Mouse (Mus musculus) olfactory bulb, adult 2 months (tissue): ENCODE data around the gene Arhgap23. TPM values are rescaled to one million over a fixed set of nuclear protein-coding genes. Genes with fewer than 3 reads are reported as not detected.

Experiments
- H3K27ac ChIP-seq: fragments of 200-500 bp; 2 replicates; pipeline ENCODE4 v1.5.1; 2012; ENCODE audit warnings: low read depth, low read length; ENCODE audit not compliant: insufficient read depth
- H3K4me1 ChIP-seq: fragments of 200-500 bp; 2 replicates; pipeline ENCODE4 v1.6.1; 2012; ENCODE audit warnings: low read length; ENCODE audit not compliant: control insufficient read depth, insufficient read depth
- H3K4me3 ChIP-seq: fragments of 200-500 bp; 2 replicates; pipeline ENCODE4 v1.5.1; 2012; ENCODE audit warnings: mild to moderate bottlenecking, low read depth, low read length, moderate library complexity; ENCODE audit not compliant: insufficient read depth
- CTCF ChIP-seq: fragments of 200-500 bp; IDR thresholded peaks from 2 replicates; pipeline ENCODE4 v1.5.1; 2012; ENCODE audit warnings: low read depth, mild to moderate bottlenecking, low read length, moderate library complexity; ENCODE audit not compliant: insufficient read depth
- POLR2A ChIP-seq: fragments of 200-500 bp; IDR thresholded peaks from 2 replicates; pipeline ENCODE4 v1.6.1; 2012; ENCODE audit warnings: mild to moderate bottlenecking, low read depth, low read length, moderate library complexity; ENCODE audit not compliant: insufficient read depth
- WGBS: fragments of 180-500 bp; shearing (Covaris S2); methylation state at CpG from one replicate; pipeline ENCODE4 v1.1.7; 2018; 5-methylcytosine and 5-hydroxymethylcytosine counted together
- polyA plus RNA-seq: library from polyadenylated mRNA; stranded (reverse); fragments of >200 nt; gene quantifications from 2 replicates; pipeline ENCODE4 v1.2.4, GENCODE M21; 2012; ENCODE audit warnings: low replicate concordance; ENCODE audit not compliant: missing spikeins, insufficient read depth, insufficient read length

Arhgap23 gene
- polyA plus RNA-seq, 1 experiment: not detected

DNA sequence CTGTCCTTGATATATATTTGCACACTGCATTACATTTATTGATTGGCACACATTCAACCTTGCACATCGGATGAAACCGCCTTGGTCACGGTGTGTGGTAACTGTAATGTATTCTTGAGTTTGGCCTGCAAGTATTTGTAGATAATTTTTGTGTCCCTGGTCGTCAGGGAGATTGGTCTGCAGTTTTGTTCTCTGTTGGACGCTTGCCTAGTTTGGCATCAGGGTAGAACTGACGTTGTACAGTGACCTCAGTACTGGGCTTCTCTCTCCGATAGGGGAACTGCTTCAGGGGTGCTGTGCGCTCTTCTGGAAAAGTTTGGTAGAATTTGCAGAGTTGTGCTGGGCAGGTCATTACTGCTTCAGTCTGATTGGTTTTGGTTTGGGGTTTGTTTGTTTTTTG is 64.5 kb downstream of the Arhgap23 start:
- peaks cover 9% of the 10 kb centered on the region for H3K4me1 ChIP-seq
- TF ChIP-seq POLR2A (no peak), CTCF (no peak)
- WGBS: 61% methylated on average over 8 of the region's 8 CpGs
- no peak overlapping the region for H3K4me3 ChIP-seq
- H3K27ac ChIP-seq: no peak overlapping the region

DNA sequence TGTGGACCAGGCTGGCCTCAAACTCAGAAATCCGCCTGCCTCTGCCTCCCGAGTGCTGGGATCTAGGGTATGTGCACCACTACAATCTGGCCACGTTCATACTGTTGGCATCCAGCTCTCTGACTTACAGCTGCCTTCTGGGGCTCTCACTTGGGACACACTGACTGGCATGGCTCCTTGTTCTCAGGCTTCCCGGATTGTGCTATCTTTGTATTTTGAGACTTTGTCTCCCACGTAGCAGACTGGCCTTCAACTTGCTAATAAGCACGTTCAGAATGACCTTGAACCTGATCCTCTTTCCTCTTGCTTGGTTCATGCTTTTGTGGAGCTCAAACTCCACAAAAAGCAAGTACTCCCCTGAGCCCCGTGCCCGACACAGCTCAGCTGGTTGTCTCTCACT is 70.3 kb downstream of the Arhgap23 start:
- H3K4me1 ChIP-seq: no peaks in the 10 kb centered on the region
- 78% methylated on average over 8 of the region's 8 CpGs for WGBS
- H3K4me3 ChIP-seq: no peak overlapping the region
- TF ChIP-seq POLR2A: no peak
- TF ChIP-seq CTCF: no peak
- no peak overlapping the region for H3K27ac ChIP-seq

DNA sequence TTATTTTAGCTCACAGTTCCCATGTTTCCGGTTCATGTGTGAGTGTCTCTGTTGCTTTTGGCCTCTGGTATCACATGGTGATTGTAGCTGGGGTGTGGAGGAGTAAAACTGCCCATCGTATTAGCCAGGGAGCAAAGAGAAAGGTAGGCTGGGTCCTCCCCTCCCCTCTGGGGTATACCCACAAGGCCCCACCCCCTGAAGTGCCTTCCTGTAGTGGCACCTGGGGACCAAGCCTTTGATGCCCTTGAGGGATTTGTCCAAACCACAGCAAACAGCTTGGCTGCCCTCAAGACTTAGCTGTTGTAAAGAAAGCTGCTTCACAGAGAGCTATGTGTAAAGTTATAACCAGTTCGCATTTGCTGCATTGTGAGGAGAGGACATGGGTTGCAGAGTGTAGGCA is 72.3 kb downstream of the Arhgap23 start:
- Histone ChIP-seq H3K27ac (no peak overlapping the region), H3K4me1 (no peaks in the 10 kb centered on the region), H3K4me3 (no peak overlapping the region)
- TF ChIP-seq POLR2A (no peak), CTCF (no peak)
- WGBS: 81% methylated on average over 3 of the region's 3 CpGs

DNA sequence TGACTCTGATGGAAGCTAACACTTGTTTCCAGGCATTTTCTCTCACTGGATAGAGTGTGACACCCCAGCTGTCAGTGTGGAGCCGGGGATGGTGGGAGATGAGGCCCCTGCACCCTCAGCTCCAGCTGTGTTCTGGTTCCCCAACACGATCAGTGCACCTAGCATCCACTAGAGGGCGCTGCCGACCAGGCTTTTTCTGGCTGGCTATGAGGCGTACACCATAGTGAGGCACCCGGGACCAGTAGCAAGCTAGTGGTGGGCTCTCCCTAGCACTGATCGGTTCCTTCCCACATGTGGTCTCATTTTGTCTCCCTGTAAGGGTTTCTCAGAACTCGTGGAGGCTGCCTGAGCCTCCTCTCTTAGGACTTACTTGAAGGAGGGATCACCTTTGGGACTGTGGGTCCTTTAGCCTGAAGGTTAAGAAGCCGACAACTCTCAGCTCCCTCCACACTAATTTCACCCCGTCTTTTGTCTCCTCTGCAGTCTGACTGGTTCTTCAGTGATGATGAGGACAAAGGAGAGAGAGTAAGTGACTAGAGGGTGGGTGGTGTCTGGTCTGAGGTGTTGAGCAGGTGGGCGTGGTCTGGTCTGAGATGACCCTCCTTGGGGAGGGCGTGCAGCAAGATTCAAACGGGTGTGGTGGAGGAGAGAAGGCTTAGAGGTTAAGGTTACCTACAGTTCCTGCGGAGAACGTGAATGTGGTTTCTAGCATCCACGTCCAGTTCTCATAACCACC is 74.4 kb downstream of the Arhgap23 start:
- no peaks in the 10 kb centered on the region for H3K4me1 ChIP-seq
- TF ChIP-seq POLR2A (no peak), CTCF (peak; percentile 81)
- WGBS: 39% methylated on average over 16 of the region's 16 CpGs
- no peak overlapping the region for H3K4me3 ChIP-seq
- H3K27ac ChIP-seq: no peak overlapping the region

DNA sequence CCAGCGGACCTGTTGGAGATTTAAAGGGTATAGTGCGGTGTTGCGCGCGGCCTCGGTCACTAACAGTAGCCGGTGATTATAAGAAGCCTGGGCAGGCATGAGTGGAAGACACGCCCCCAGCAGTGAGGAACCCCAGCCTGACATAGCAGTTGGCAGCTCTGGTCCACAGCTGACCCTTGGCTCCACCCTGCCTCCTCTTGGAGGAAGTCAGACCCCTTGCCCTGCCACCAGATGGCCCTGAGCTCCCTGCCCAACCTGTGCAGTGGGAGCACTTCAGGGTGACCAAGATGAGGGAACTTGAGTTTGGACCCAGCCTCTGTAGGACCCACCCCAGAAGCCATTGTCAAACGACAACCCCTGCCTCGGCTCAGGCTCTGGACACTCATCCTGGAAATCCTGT is 76.3 kb downstream of the Arhgap23 start:
- Histone ChIP-seq H3K4me3 (no peak overlapping the region), H3K4me1 (no peaks in the 10 kb centered on the region), H3K27ac (no peak overlapping the region)
- WGBS: 74% methylated on average over 10 of the region's 10 CpGs
- TF ChIP-seq POLR2A (no peak), CTCF (no peak)

DNA sequence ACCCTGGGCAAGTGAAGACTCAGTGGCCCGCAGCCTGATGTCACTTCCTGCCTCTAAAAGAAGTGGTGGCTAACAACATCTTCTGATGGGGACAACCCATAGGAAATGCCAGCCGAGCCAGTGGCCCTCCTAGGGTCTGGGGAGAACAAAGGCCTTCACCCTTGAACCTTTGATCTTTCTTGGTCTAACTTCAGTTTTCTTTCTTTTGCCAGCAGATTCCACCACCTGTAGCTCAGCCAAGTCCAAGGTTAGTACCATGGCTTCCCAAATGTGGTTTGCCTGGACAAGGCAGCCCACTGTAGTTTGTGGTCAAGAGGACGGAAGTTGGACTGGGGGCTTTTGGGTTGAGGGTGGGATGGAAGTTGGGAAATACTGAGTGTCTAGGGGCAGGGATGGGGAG is 77.5 kb downstream of the Arhgap23 start:
- WGBS: 81% methylated on average over 3 of the region's 3 CpGs
- no peaks in the 10 kb centered on the region for H3K4me1 ChIP-seq
- no peak overlapping the region for H3K27ac ChIP-seq

DNA sequence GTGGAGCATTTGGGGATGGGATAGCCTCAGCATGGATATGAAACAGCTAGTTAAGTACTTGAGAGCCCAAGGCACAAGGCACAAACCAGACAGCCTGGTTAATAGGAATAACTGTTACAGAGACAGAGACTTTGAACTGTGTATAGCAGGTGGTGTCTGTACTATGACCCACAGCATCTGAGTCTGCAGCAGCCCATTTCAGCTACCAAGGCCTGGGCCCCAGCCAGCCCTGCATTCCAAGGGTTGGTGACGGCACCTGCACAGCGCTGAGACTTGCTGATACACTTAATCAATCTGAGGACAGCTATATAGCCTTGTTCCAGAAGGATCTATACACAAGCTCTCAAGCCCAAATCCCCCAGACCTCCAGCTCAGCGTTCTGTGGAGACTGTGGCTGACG is 82.2 kb downstream of the Arhgap23 start:
- Histone ChIP-seq H3K27ac (no peak overlapping the region), H3K4me3 (no peak overlapping the region), H3K4me1 (peaks cover 37% of the 10 kb centered on the region)
- TF ChIP-seq CTCF (no peak), POLR2A (no peak)
- WGBS: 95% methylated on average over 4 of the region's 4 CpGs

More for the DNA sequence above, 77.5 kb downstream of the Arhgap23 start:
- H3K4me3 ChIP-seq: no peak overlapping the region
- TF ChIP-seq POLR2A (no peak), CTCF (no peak)

DNA sequence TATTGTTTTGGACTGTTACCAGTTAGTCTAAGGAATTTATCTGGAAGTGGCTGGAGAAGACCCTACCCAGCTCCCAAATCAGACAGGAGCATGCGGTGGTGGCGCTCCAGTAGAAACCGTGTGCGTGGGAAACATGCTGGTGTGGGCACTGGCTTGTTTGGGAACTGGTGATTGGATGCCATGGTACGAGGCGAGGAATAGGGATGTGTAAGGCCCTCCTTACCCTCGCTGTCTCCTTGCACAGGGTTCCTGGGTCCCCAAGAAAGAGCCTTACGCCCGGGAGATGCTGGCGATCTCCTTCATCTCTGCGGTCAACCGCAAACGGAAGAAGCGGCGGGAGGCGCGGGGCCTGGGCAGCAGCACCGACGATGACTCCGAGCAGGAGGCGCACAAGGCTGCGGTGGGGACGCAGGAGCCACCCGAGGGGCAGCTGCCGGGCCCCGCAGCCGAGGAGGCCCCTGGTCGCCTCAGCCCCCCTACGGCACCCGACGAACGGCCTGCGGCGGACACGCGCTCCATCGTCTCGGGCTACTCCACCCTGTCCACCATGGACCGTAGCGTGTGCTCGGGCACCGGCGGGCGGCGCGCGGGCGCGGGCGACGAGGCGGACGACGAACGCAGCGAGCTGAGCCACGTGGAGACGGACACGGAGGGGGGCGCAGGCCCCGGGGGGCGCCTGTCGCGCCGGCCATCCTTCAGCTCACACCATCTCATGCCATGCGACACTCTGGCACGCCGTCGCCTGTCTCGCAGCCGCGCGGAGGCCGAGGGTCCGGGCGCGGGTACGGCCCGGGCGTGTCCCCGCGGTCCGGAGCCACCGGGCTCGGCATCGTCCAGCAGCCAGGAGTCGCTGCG is 84.8 kb downstream of the Arhgap23 start, which contains the start of gene 4933428G20Rik:
Gene 4933428G20Rik (minus strand): TSS at position 476 of the 855 bp plus-strand sequence.
- Histone ChIP-seq H3K27ac (no peak within 1 kb of the TSS), H3K4me1 (peaks cover 39% of the 10 kb centered on the region), H3K4me3 (peak within 1 kb of the TSS; percentile 2; the same call in 1 of the 2 replicates)
- no peak for TF ChIP-seq POLR2A
- TF ChIP-seq CTCF: no peak
- 50% methylated on average over 87 of the region's 88 CpGs for WGBS
